Comparison of ENCODE assay signal across 8 mouse cellular contexts in genomic region chr2:31141867-31142454, GRCm38 (mm10). TPM values are rescaled to one million over a fixed set of nuclear protein-coding genes. Genes with fewer than 3 reads are reported as not detected.
A peak's percentile ranks its signal among the peaks of the same experiment; 100 is the strongest.
DNase-seq lines count a peak whose midpoint lies in the region; ATAC-seq and TF ChIP-seq lines count a peak whose summit lies in the region.

Fnbp1 (minus strand) TSS chr2:31142008.

- peak within 1 kb of the TSS; percentile 89 for H3K4me3 ChIP-seq in embryonic facial prominence, embryonic 11.5 days (ENCODE audit: low read depth, low read length)
- peak within 1 kb of the TSS; percentile 81 for H3K4me3 ChIP-seq in limb, embryonic 11.5 days (ENCODE audit: low read depth, low read length)
- peak within 1 kb of the TSS; percentile 82 for H3K4me3 ChIP-seq in midbrain, embryonic 13.5 days (replicated peaks)
- peak within 1 kb of the TSS; percentile 94 for H3K4me3 ChIP-seq in small intestine, adult 2 months (ENCODE audit: low read depth, low read length)

- no peaks in the 10 kb centered on the region for H3K36me3 ChIP-seq in embryonic facial prominence, embryonic 11.5 days (replicated peaks; ENCODE audit: control insufficient read depth, insufficient read depth, low read depth, low read length)
- H3K36me3 ChIP-seq in limb, embryonic 11.5 days (ENCODE audit: control insufficient read depth, insufficient read depth, low read length), result no peaks in the 10 kb centered on the region; the same call in 1 of the 2 replicates
- peaks cover 15% of the 10 kb centered on the region for H3K36me3 ChIP-seq in midbrain, embryonic 13.5 days
- peaks cover 3% of the 10 kb centered on the region; the same call in 1 of the 2 replicates for H3K36me3 ChIP-seq in small intestine, adult 2 months (ENCODE audit: control insufficient read depth, insufficient read depth, low read length)

- H3K27ac ChIP-seq in embryonic facial prominence, embryonic 11.5 days (replicated peaks; ENCODE audit: low read depth, low read length), result peak within 1 kb of the TSS; percentile 38; the same call in 1 of the 2 replicates
- H3K27ac ChIP-seq in limb, embryonic 11.5 days (replicated peaks; ENCODE audit: low read depth, low read length), result no peak within 1 kb of the TSS
- H3K27ac ChIP-seq in midbrain, embryonic 13.5 days, result peak within 1 kb of the TSS; percentile 86
- H3K27ac ChIP-seq in small intestine, adult 2 months (ENCODE audit: insufficient read depth, low read depth, low read length), result peak within 1 kb of the TSS; percentile 50

- peak; percentile 87 for ATAC-seq in embryonic facial prominence, embryonic 11.5 days (replicated peaks; ENCODE audit: insufficient number of reproducible peaks, low FRiP score, low TSS enrichment, low read depth)
- ATAC-seq in granulocyte monocyte progenitor cell, adult 5-6 weeks (replicated peaks; ENCODE audit: poor library complexity, severe bottlenecking), result peak; percentile 67
- ATAC-seq in limb, embryonic 11.5 days (ENCODE audit: insufficient number of reproducible peaks, low FRiP score, low TSS enrichment, low read depth), result peak; percentile 87
- peak; percentile 95 for ATAC-seq in midbrain, embryonic 13.5 days

- peak within 1 kb of the TSS; percentile 97 for H3K4me2 ChIP-seq in embryonic facial prominence, embryonic 11.5 days (ENCODE audit: low read depth, low read length)
- peak within 1 kb of the TSS; percentile 98 for H3K4me2 ChIP-seq in limb, embryonic 11.5 days (ENCODE audit: low read depth, severe bottlenecking)
- H3K4me2 ChIP-seq in midbrain, embryonic 13.5 days (replicated peaks), result peak within 1 kb of the TSS; percentile 89

- H3K9ac ChIP-seq in embryonic facial prominence, embryonic 11.5 days (replicated peaks; ENCODE audit: low read length), result peak within 1 kb of the TSS; percentile 88
- H3K9ac ChIP-seq in limb, embryonic 11.5 days (ENCODE audit: low read length), result peak within 1 kb of the TSS; percentile 91
- peak within 1 kb of the TSS; percentile 92 for H3K9ac ChIP-seq in midbrain, embryonic 13.5 days (replicated peaks)

- H3K9me3 ChIP-seq in embryonic facial prominence, embryonic 11.5 days (replicated peaks; ENCODE audit: control insufficient read depth, low read length), result no peaks in the 10 kb centered on the region
- H3K9me3 ChIP-seq in limb, embryonic 11.5 days (ENCODE audit: control insufficient read depth, low read length), result no peaks in the 10 kb centered on the region
- no peaks in the 10 kb centered on the region for H3K9me3 ChIP-seq in midbrain, embryonic 13.5 days

- TF ChIP-seq CTCF in small intestine, adult 2 months (IDR thresholded peaks at IDR 0.05; ENCODE audit: extremely low read depth, insufficient read length, insufficient replicate concordance, low read depth, low read length), result no peak

- WGBS in embryonic facial prominence, embryonic 11.5 days, result under 1% methylated on average over 58 of the region's 59 CpGs
- 1% methylated on average over 50 of the region's 59 CpGs for WGBS in limb, embryonic 11.5 days
- under 1% methylated on average over 53 of the region's 59 CpGs for WGBS in midbrain, embryonic 13.5 days
- WGBS in small intestine, adult 2 months, result 1% methylated on average over 59 of the region's 59 CpGs

- TF ChIP-seq POLR2A in small intestine, adult 2 months (IDR thresholded peaks at IDR 0.05; ENCODE audit: low read depth, low read length), result peak; percentile 93

- no peaks in the 10 kb centered on the region for H3K27me3 ChIP-seq in embryonic facial prominence, embryonic 11.5 days (ENCODE audit: control insufficient read depth, insufficient read depth, low read length)
- no peaks in the 10 kb centered on the region for H3K27me3 ChIP-seq in limb, embryonic 11.5 days (ENCODE audit: control insufficient read depth, insufficient read depth, low read length)
- H3K27me3 ChIP-seq in midbrain, embryonic 13.5 days, result peaks cover 22% of the 10 kb centered on the region
- no peaks in the 10 kb centered on the region for H3K27me3 ChIP-seq in small intestine, adult 2 months (ENCODE audit: control insufficient read depth, insufficient read depth, low read length)

- H3K4me1 ChIP-seq in embryonic facial prominence, embryonic 11.5 days (ENCODE audit: control insufficient read depth, insufficient read depth, low read length), result no peaks in the 10 kb centered on the region; the same call in 1 of the 2 replicates
- peaks cover 3% of the 10 kb centered on the region for H3K4me1 ChIP-seq in limb, embryonic 11.5 days (ENCODE audit: control insufficient read depth, insufficient read depth, low read length)
- H3K4me1 ChIP-seq in midbrain, embryonic 13.5 days (replicated peaks), result peaks cover 19% of the 10 kb centered on the region
- H3K4me1 ChIP-seq in small intestine, adult 2 months (ENCODE audit: control insufficient read depth, insufficient read depth, insufficient read length, low read length), result peaks cover 8% of the 10 kb centered on the region

- DNase-seq in layer of hippocampus, adult 11-12 months (ENCODE audit: low spot score), result peak; percentile 88
- DNase-seq in layer of hippocampus, adult 9-10 months (ENCODE audit: low spot score), result no peak
- DNase-seq in embryonic facial prominence, embryonic 11.5 days (ENCODE audit: low spot score), result peak; percentile 90
- peak; percentile 83 for DNase-seq in kidney, adult 11 months
- peak; percentile 87 for DNase-seq in limb, embryonic 11.5 days (ENCODE audit: low spot score)

RNA-seq across cellular contexts. Expression of gene Fnbp1, which starts in this region (rescaled TPM):
- 15.9 and 17.9 TPM in 2 replicates for polyA plus RNA-seq in embryonic facial prominence, embryonic 11.5 days (2014; fragmentation: Nextera tagmentation; extraction: Ambion mirVana)
- total RNA-seq in granulocyte monocyte progenitor cell, adult 5-6 weeks (2014; fragmentation: Nextera tagmentation), result 57.0 and 64.0 TPM in 2 replicates
- total RNA-seq in granulocyte monocyte progenitor cell, adult 5-6 weeks (2017), result 24.3 and 47.2 TPM in 2 replicates
- polyA plus RNA-seq in limb, embryonic 11.5 days (2014; fragmentation: Nextera tagmentation; extraction: Ambion mirVana), result 13.9 and 17.5 TPM in 2 replicates
- polyA plus RNA-seq in midbrain, embryonic 13.5 days (2015; fragmentation: Nextera tagmentation; extraction: Ambion mirVana), result 14.9 and 16.9 TPM in 2 replicates
- 20.3 and 28.6 TPM in 2 replicates for polyA plus RNA-seq in small intestine, adult 2 months (2012; rRNA removed)
